Mouse (Mus musculus): ENCODE measurements at regions not wholly inside any gene's neighbourhood (a gene's known extent, or its start where the extent isn't known, plus 50 kb on each side); places are given as distances from the start of the nearest gene placed in this dataset.

- TF ChIP-seq POLR2A (IDR thresholded peaks at IDR 0.05; ENCODE audit: control insufficient read depth, low read depth, low read length), result no peak
- no peak for TF ChIP-seq CTCF (IDR thresholded peaks at IDR 0.05; ENCODE audit: control insufficient read depth, insufficient read depth, insufficient replicate concordance, low read depth, low read length)
Observed at GRCm38 (mm10) chr9:41771276-41771675, 352.8 kb downstream of the Sorl1 start.
